Mouse (Mus musculus) hindbrain, embryonic 12.5 days (tissue): ENCODE data around the gene Cntnap5c. TPM values are rescaled to one million over a fixed set of nuclear protein-coding genes. Genes with fewer than 3 reads are reported as not detected.
"Not testable (repeated sequence)": the region's sequence is repeated elsewhere in the genome, so short reads cannot be mapped to it uniquely, and the experiment has no call there.

Source experiments
- ATAC-seq: fragments of 200-750 bp; cut with Nextera tagmentation; 2 replicates; pipeline ENCODE4 v1.8.0; 2017; ENCODE audit warnings: moderate TSS enrichment; ENCODE audit not compliant: low FRiP score
- H3K27ac ChIP-seq: fragments of 300-500 bp; sonication (generic); 2 replicates; pipeline ENCODE4 v1.5.1; 2016; ENCODE audit warnings: mild to moderate bottlenecking
- H3K27me3 ChIP-seq: fragments of 300-500 bp; sonication (generic); 2 replicates; pipeline ENCODE4 v1.6.1; 2016; ENCODE audit warnings: mild to moderate bottlenecking
- H3K36me3 ChIP-seq: fragments of 300-500 bp; sonication (generic); 2 replicates; pipeline ENCODE4 v1.6.1; 2016; ENCODE audit warnings: mild to moderate bottlenecking
- H3K4me1 ChIP-seq: fragments of 300-500 bp; sonication (generic); 2 replicates; pipeline ENCODE4 v1.6.1; 2016
- H3K4me2 ChIP-seq: fragments of 300-500 bp; sonication (generic); replicated peaks from 2 replicates; pipeline ENCODE4 v1.6.1; 2016; ENCODE audit warnings: mild to moderate bottlenecking
- H3K4me3 ChIP-seq: fragments of 300-500 bp; sonication (generic); 2 replicates; pipeline ENCODE4 v1.5.1; 2016; ENCODE audit warnings: mild to moderate bottlenecking
- H3K9ac ChIP-seq: fragments of 300-500 bp; sonication (generic); 2 replicates; pipeline ENCODE4 v1.6.1; 2016; ENCODE audit warnings: mild to moderate bottlenecking, moderate library complexity
- H3K9me3 ChIP-seq: fragments of 300-500 bp; sonication (generic); replicated peaks from 2 replicates; pipeline ENCODE4 v1.6.1; 2016; ENCODE audit warnings: mild to moderate bottlenecking
- WGBS: fragments of 180-500 bp; shearing (Covaris S2); methylation state at CpG from one replicate; pipeline ENCODE4 v1.1.7; 2016; 5-methylcytosine and 5-hydroxymethylcytosine counted together
- polyA plus RNA-seq: library from polyadenylated mRNA; unstranded; fragments of >200 nt; fragmentation: Nextera tagmentation; extraction: Ambion mirVana; gene quantifications from 2 replicates; pipeline ENCODE4 v1.2.1, GENCODE M21; 2016

The Cntnap5c gene
- polyA plus RNA-seq, 1 experiment from 2014 or later, result 0.37 TPM

GRCm38 (mm10) chr17:57855811-57856210, 86.4 kb downstream of the Cntnap5c start:
- H3K9ac ChIP-seq, result not testable (repeated sequence)

GRCm38 (mm10) chr17:57865996-57866395, 96.6 kb downstream of the Cntnap5c start:
- H3K9me3 ChIP-seq, result no peaks in the 10 kb centered on the region
- no peak overlapping the region for H3K9ac ChIP-seq

More at GRCm38 (mm10) chr17:57855811-57856210, 86.4 kb downstream of the Cntnap5c start:
- H3K9me3 ChIP-seq, H3K4me2 ChIP-seq, ATAC-seq, H3K27me3 ChIP-seq, H3K4me1 ChIP-seq, H3K27ac ChIP-seq, H3K36me3 ChIP-seq, H3K4me3 ChIP-seq: not testable (repeated sequence)
- no CpG with 5 or more reads among the region's 4 CpGs for WGBS

GRCm38 (mm10) chr17:57887742-57888389, 118.5 kb downstream of the Cntnap5c start:
- no peak overlapping the region for H3K27ac ChIP-seq
- no peak for ATAC-seq
- H3K9me3 ChIP-seq, result no peaks in the 10 kb centered on the region
- H3K4me1 ChIP-seq, result no peaks in the 10 kb centered on the region
- H3K4me2 ChIP-seq, result no peak overlapping the region
- no peaks in the 10 kb centered on the region for H3K36me3 ChIP-seq
- whole genome bisulfite sequencing, result 84% methylated on average over 4 of the region's 4 CpGs
- no peak overlapping the region for H3K4me3 ChIP-seq
- H3K27me3 ChIP-seq, result no peaks in the 10 kb centered on the region
- no peak overlapping the region for H3K9ac ChIP-seq

More at GRCm38 (mm10) chr17:57865996-57866395, 96.6 kb downstream of the Cntnap5c start:
- ATAC-seq, result no peak
- H3K36me3 ChIP-seq, result no peaks in the 10 kb centered on the region
- no peaks in the 10 kb centered on the region for H3K27me3 ChIP-seq
- no peak overlapping the region for H3K4me3 ChIP-seq
- no peak overlapping the region for H3K4me2 ChIP-seq
- no peaks in the 10 kb centered on the region for H3K4me1 ChIP-seq
- no peak overlapping the region for H3K27ac ChIP-seq

GRCm38 (mm10) chr17:57911770-57912293, 142.5 kb downstream of the Cntnap5c start:
- Histone ChIP-seq H3K9me3 (no peaks in the 10 kb centered on the region), H3K4me2 (no peak overlapping the region), H3K9ac (no peak overlapping the region), H3K36me3 (no peaks in the 10 kb centered on the region), H3K4me1 (no peaks in the 10 kb centered on the region), H3K4me3 (no peak overlapping the region), H3K27ac (no peak overlapping the region), H3K27me3 (no peaks in the 10 kb centered on the region)
- ATAC-seq, result no peak

GRCm38 (mm10) chr17:57984230-57984629, 214.9 kb downstream of the Cntnap5c start:
- Histone ChIP-seq H3K9me3 (no peaks in the 10 kb centered on the region), H3K4me3 (no peak overlapping the region), H3K36me3 (no peaks in the 10 kb centered on the region), H3K4me1 (no peaks in the 10 kb centered on the region), H3K27ac (no peak overlapping the region), H3K9ac (no peak overlapping the region), H3K27me3 (no peaks in the 10 kb centered on the region), H3K4me2 (no peak overlapping the region)
- 79% methylated on average over 3 of the region's 3 CpGs for WGBS
- ATAC-seq, result no peak

GRCm38 (mm10) chr17:57988420-57988819, 219.1 kb downstream of the Cntnap5c start:
- no peaks in the 10 kb centered on the region for H3K36me3 ChIP-seq
- H3K27ac ChIP-seq, result no peak overlapping the region
- H3K4me2 ChIP-seq, result no peak overlapping the region
- no peaks in the 10 kb centered on the region for H3K9me3 ChIP-seq
- H3K4me1 ChIP-seq, result no peaks in the 10 kb centered on the region
- no peak overlapping the region for H3K4me3 ChIP-seq
- no peak for ATAC-seq
- H3K27me3 ChIP-seq, result no peaks in the 10 kb centered on the region
- 46% methylated on average over 2 of the region's 2 CpGs for WGBS
- no peak overlapping the region for H3K9ac ChIP-seq

GRCm38 (mm10) chr17:57996461-57996860, 227.1 kb downstream of the Cntnap5c start:
- Histone ChIP-seq H3K4me3 (no peak overlapping the region), H3K27ac (no peak overlapping the region), H3K9ac (no peak overlapping the region), H3K4me1 (no peaks in the 10 kb centered on the region), H3K9me3 (no peaks in the 10 kb centered on the region), H3K4me2 (no peak overlapping the region), H3K27me3 (no peaks in the 10 kb centered on the region), H3K36me3 (no peaks in the 10 kb centered on the region)
- 23% methylated on average over 1 of the region's 1 CpGs for WGBS
- ATAC-seq, result no peak

- Histone ChIP-seq H3K4me2 (no peak overlapping the region), H3K36me3 (no peaks in the 10 kb centered on the region), H3K27me3 (no peaks in the 10 kb centered on the region), H3K4me3 (no peak overlapping the region), H3K9ac (no peak overlapping the region), H3K27ac (no peak overlapping the region), H3K9me3 (no peaks in the 10 kb centered on the region), H3K4me1 (no peaks in the 10 kb centered on the region)
- 89% methylated on average over 2 of the region's 2 CpGs for WGBS
- ATAC-seq, result no peak
Observed at GRCm38 (mm10) chr17:57999080-57999479, 229.7 kb downstream of the Cntnap5c start.

GRCm38 (mm10) chr17:58002845-58003244, 233.5 kb downstream of the Cntnap5c start:
- Histone ChIP-seq H3K9me3 (no peaks in the 10 kb centered on the region), H3K27ac (no peak overlapping the region), H3K4me1 (no peaks in the 10 kb centered on the region), H3K9ac (no peak overlapping the region), H3K27me3 (no peaks in the 10 kb centered on the region), H3K36me3 (no peaks in the 10 kb centered on the region), H3K4me3 (no peak overlapping the region), H3K4me2 (no peak overlapping the region)
- WGBS, result 81% methylated on average over 5 of the region's 5 CpGs
- ATAC-seq, result no peak

- Histone ChIP-seq H3K9me3 (no peaks in the 10 kb centered on the region), H3K9ac (no peak overlapping the region), H3K36me3 (no peaks in the 10 kb centered on the region), H3K27me3 (no peaks in the 10 kb centered on the region), H3K4me1 (no peaks in the 10 kb centered on the region), H3K4me2 (no peak overlapping the region), H3K27ac (no peak overlapping the region), H3K4me3 (no peak overlapping the region)
- 70% methylated on average over 1 of the region's 1 CpGs for WGBS
- no peak for ATAC-seq
Observed at GRCm38 (mm10) chr17:58003322-58003721, 234.0 kb downstream of the Cntnap5c start.

- H3K4me2 ChIP-seq, result no peak overlapping the region
Observed at GRCm38 (mm10) chr17:58004491-58004890, 235.1 kb downstream of the Cntnap5c start.

GRCm38 (mm10) chr17:58041178-58041577, 271.8 kb downstream of the Cntnap5c start:
- Histone ChIP-seq H3K9me3 (no peaks in the 10 kb centered on the region), H3K27me3 (no peaks in the 10 kb centered on the region), H3K4me2 (no peak overlapping the region), H3K36me3 (no peaks in the 10 kb centered on the region), H3K4me1 (no peaks in the 10 kb centered on the region), H3K9ac (no peak overlapping the region), H3K27ac (no peak overlapping the region), H3K4me3 (no peak overlapping the region)
- 76% methylated on average over 2 of the region's 2 CpGs for WGBS
- ATAC-seq, result no peak

More at GRCm38 (mm10) chr17:58004491-58004890, 235.1 kb downstream of the Cntnap5c start:
- Histone ChIP-seq H3K9ac (no peak overlapping the region), H3K36me3 (no peaks in the 10 kb centered on the region), H3K9me3 (no peaks in the 10 kb centered on the region), H3K27ac (no peak overlapping the region), H3K27me3 (no peaks in the 10 kb centered on the region), H3K4me3 (no peak overlapping the region), H3K4me1 (no peaks in the 10 kb centered on the region)
- no peak for ATAC-seq
- 94% methylated on average over 2 of the region's 2 CpGs for whole genome bisulfite sequencing

GRCm38 (mm10) chr17:58045149-58045548, 275.8 kb downstream of the Cntnap5c start:
- Histone ChIP-seq H3K4me1 (no peaks in the 10 kb centered on the region), H3K9ac (no peak overlapping the region), H3K4me2 (no peak overlapping the region), H3K27ac (no peak overlapping the region), H3K27me3 (no peaks in the 10 kb centered on the region), H3K9me3 (no peaks in the 10 kb centered on the region), H3K36me3 (no peaks in the 10 kb centered on the region), H3K4me3 (no peak overlapping the region)
- no peak for ATAC-seq
